Comparison of ENCODE assay signal across 10 mouse cellular contexts in genomic region chr13:104038358-104038757, GRCm38 (mm10).
DNase-seq lines count a peak whose midpoint lies in the region; ATAC-seq and TF ChIP-seq lines count a peak whose summit lies in the region.
"Had no signal": no experiment of that assay in that cellular context is flagged by ENCODE, and none has a peak within 500 bp of the region (broad histone marks: within the 10 kb centered on the region; RNA-seq: fewer than 3 reads in every experiment).

No protein-coding gene starts in this region.

- H3K4me2 ChIP-seq in kidney, postnatal 0 days (ENCODE audit: low read length): peak overlapping the region; percentile 11; the same call in 1 of the 2 replicates
- no peak overlapping the region for H3K4me2 ChIP-seq in forebrain, embryonic 13.5 days
- H3K4me2 ChIP-seq in liver, embryonic 13.5 days: 0 out of 2 replicates have a peak overlapping the region, but pooled peaks have one; percentile 1

- H3K79me2 ChIP-seq in C2C12 (ENCODE audit: control insufficient read depth, insufficient read depth): peaks cover 11% of the 10 kb centered on the region

- no peaks in the 10 kb centered on the region for H3K36me3 ChIP-seq in kidney, postnatal 0 days (ENCODE audit: insufficient read depth, low read length)
- H3K36me3 ChIP-seq in C2C12 (ENCODE audit: control insufficient read depth, insufficient read depth): peaks cover 35% of the 10 kb centered on the region
- 0 out of 2 replicates have a peak, but pooled peaks cover 6% of the 10 kb centered on the region for H3K36me3 ChIP-seq in forebrain, embryonic 13.5 days (ENCODE audit: poor library complexity, severe bottlenecking)
- no peaks in the 10 kb centered on the region for H3K36me3 ChIP-seq in liver, embryonic 13.5 days

- H3K27me3 ChIP-seq in kidney, postnatal 0 days (ENCODE audit: insufficient read depth, low read length): no peaks in the 10 kb centered on the region
- no peaks in the 10 kb centered on the region for H3K27me3 ChIP-seq in C2C12 (ENCODE audit: control insufficient read depth, insufficient read depth, insufficient read length)
- H3K27me3 ChIP-seq in forebrain, embryonic 13.5 days: no peaks in the 10 kb centered on the region
- no peaks in the 10 kb centered on the region for H3K27me3 ChIP-seq in liver, embryonic 13.5 days

- H3K9me3 ChIP-seq in kidney, postnatal 0 days (replicated peaks; ENCODE audit: low read length): no peaks in the 10 kb centered on the region
- no peaks in the 10 kb centered on the region for H3K9me3 ChIP-seq in forebrain, embryonic 13.5 days (replicated peaks)
- H3K9me3 ChIP-seq in liver, embryonic 13.5 days (replicated peaks): no peaks in the 10 kb centered on the region

- H3K9ac ChIP-seq in kidney, postnatal 0 days (ENCODE audit: low read depth, low read length): no peak overlapping the region
- no peak overlapping the region for H3K9ac ChIP-seq in forebrain, embryonic 13.5 days
- H3K9ac ChIP-seq in liver, embryonic 13.5 days: no peak overlapping the region

- no peak for TF ChIP-seq CTCF in kidney, postnatal 0 days (IDR thresholded peaks at IDR 0.05; ENCODE audit: low read depth)
- no peak for TF ChIP-seq CTCF in C2C12 (IDR thresholded peaks at IDR 0.05; ENCODE audit: control insufficient read depth, insufficient read depth, insufficient read length)

- no peak for ATAC-seq in kidney, postnatal 0 days (replicated peaks; ENCODE audit: low FRiP score, low read depth)
- peak; percentile 70 for ATAC-seq in forebrain, embryonic 13.5 days
- no peak for ATAC-seq in liver, embryonic 13.5 days (ENCODE audit: low read depth)
- ATAC-seq in inflammation-experienced regulatory T-cells, adult 6 months: no peak

- peaks cover 14% of the 10 kb centered on the region for H3K79me3 ChIP-seq in C2C12 (ENCODE audit: low read depth)

- H3K4me1 ChIP-seq in kidney, postnatal 0 days (replicated peaks; ENCODE audit: insufficient read depth, low read length): peaks cover 36% of the 10 kb centered on the region
- peaks cover 60% of the 10 kb centered on the region for H3K4me1 ChIP-seq in forebrain, embryonic 13.5 days
- peaks cover 63% of the 10 kb centered on the region for H3K4me1 ChIP-seq in liver, embryonic 13.5 days (replicated peaks)

- no peak for DNase-seq in kidney, postnatal 0 days (ENCODE audit: low spot score)
- DNase-seq in kidney, adult 9 months: no peak
- DNase-seq in liver, embryonic 13.5 days: no peak
- DNase-seq in urinary bladder, adult 18-20 months (ENCODE audit: low spot score in 2 of 2): no peak
- DNase-seq in gastrocnemius, postnatal 10 days: no peak
- DNase-seq: heart, postnatal 10 days; thymus, postnatal 36 days had no signal

- H3K27ac ChIP-seq in kidney, postnatal 0 days: peak overlapping the region; percentile 63; the same call in 1 of the 2 replicates
- H3K27ac ChIP-seq in forebrain, embryonic 13.5 days: peak overlapping the region; percentile 68
- H3K27ac ChIP-seq in liver, embryonic 13.5 days: peak overlapping the region; percentile 67

- WGBS in kidney, postnatal 0 days: 39% methylated on average over 7 of the region's 7 CpGs
- 67% methylated on average over 7 of the region's 7 CpGs for WGBS in forebrain, embryonic 13.5 days
- 65% methylated on average over 7 of the region's 7 CpGs for WGBS in liver, embryonic 13.5 days (ENCODE audit: insufficient replicate concordance)

- H3ac ChIP-seq in C2C12 (ENCODE audit: control insufficient read depth, insufficient read length, low read depth): no peak overlapping the region

- H3K4me3 ChIP-seq in kidney, postnatal 0 days (replicated peaks; ENCODE audit: low read depth, low read length): no peak overlapping the region
- H3K4me3 ChIP-seq in C2C12 (ENCODE audit: insufficient read depth, poor library complexity, severe bottlenecking): peak overlapping the region; percentile 21
- no peak overlapping the region for H3K4me3 ChIP-seq in forebrain, embryonic 13.5 days
- no peak overlapping the region for H3K4me3 ChIP-seq in liver, embryonic 13.5 days (replicated peaks)

TF ChIP-seq in C2C12, 6 proteins besides CTCF, POLR2A, EP300 and RAD21:
- no peak for TF ChIP-seq CEBPB (IDR thresholded peaks at IDR 0.05; ENCODE audit: low read depth)
- no peak for TF ChIP-seq MYOD1 (IDR thresholded peaks at IDR 0.05; ENCODE audit: control insufficient read depth, insufficient read length, low read depth)
- no peak for TF ChIP-seq MAX (IDR thresholded peaks at IDR 0.05)
- no peak for TF ChIP-seq MYOG (IDR thresholded peaks at IDR 0.05; ENCODE audit: control insufficient read depth, extremely low read depth, insufficient read length)
- TF ChIP-seq USF1 (IDR thresholded peaks at IDR 0.05; ENCODE audit: low read depth): no peak
- no peak for TF ChIP-seq FOSL1 (IDR thresholded peaks at IDR 0.05; ENCODE audit: insufficient read depth, low read length, poor library complexity, severe bottlenecking)
TF ChIP-seq in C2C12: peak in this region for 0.
